Mouse (Mus musculus): Measurements from ENCODE around the gene Pom121. TPM values are rescaled to one million over a fixed set of nuclear protein-coding genes. Genes with fewer than 3 reads are reported as not detected.

Gene Pom121
- polyA plus RNA-seq, 2 experiments, result 15.3 to 38.1 TPM

GRCm38 (mm10) chr5:135351606-135352005 is 42.7 kb downstream of the Pom121 start:
- H3K4me1 ChIP-seq (ENCODE audit: control insufficient read depth, insufficient read depth, low read length), result no peaks in the 10 kb centered on the region
- no peak for ATAC-seq (ENCODE audit: low FRiP score, low read depth)
- peaks cover 10% of the 10 kb centered on the region; the same call in 1 of the 2 replicates for H3K9me3 ChIP-seq (ENCODE audit: control insufficient read depth, low read length)
- no peak overlapping the region for H3K4me2 ChIP-seq (replicated peaks; ENCODE audit: low read depth, low read length, severe bottlenecking)
- H3K27me3 ChIP-seq (ENCODE audit: control insufficient read depth, insufficient read depth, low read length), result peaks cover 12% of the 10 kb centered on the region; the same call in 1 of the 2 replicates
- WGBS, result 85% methylated on average over 13 of the region's 13 CpGs
- DNase-seq (ENCODE audit: low spot score), result no peak
- no peak overlapping the region for H3K27ac ChIP-seq (replicated peaks; ENCODE audit: low read depth, low read length)
- no peaks in the 10 kb centered on the region for H3K36me3 ChIP-seq (ENCODE audit: control insufficient read depth, insufficient read depth, low read length)
- no peak for TF ChIP-seq POLR2A (IDR thresholded peaks at IDR 0.05; ENCODE audit: borderline replicate concordance, extremely low read depth, insufficient read depth, insufficient read length)
- no peak overlapping the region for H3K9ac ChIP-seq (ENCODE audit: low read depth, low read length, severe bottlenecking)
- no peak overlapping the region for H3K4me3 ChIP-seq (replicated peaks; ENCODE audit: low read length)

DNA sequence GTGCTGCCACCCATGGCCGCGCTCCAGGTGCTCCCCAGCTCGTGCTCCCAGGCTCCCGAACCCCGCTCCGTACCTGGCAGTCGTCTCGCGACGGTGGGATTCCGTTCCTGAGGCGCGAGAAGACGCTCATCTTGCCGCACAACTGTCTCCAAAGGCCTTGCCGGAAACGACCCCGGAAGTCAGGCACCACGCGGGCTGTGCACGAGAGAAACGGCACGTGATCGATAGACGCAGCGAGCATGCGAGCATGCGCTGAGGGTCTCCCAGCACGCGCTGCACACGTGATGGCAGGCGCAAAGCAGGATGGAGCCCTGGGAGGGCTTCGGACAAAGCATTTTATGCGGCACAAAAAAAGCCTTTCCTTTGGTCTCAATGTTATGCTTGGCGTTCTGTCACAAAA is 44.5 kb downstream of the Pom121 start, which contains the start of gene Fkbp6:
Fkbp6 (minus strand) TSS at position 183 of the 400 bp plus-strand sequence.
- Histone ChIP-seq H3K4me1 (ENCODE audit: control insufficient read depth, insufficient read depth, low read length) (no peaks in the 10 kb centered on the region), H3K27me3 (ENCODE audit: control insufficient read depth, insufficient read depth, low read length) (peaks cover 12% of the 10 kb centered on the region; the same call in 1 of the 2 replicates), H3K36me3 (ENCODE audit: control insufficient read depth, insufficient read depth, low read length) (no peaks in the 10 kb centered on the region), H3K27ac (replicated peaks; ENCODE audit: low read depth, low read length) (no peak within 1 kb of the TSS), H3K9ac (ENCODE audit: low read depth, low read length, severe bottlenecking) (no peak within 1 kb of the TSS), H3K4me2 (replicated peaks; ENCODE audit: low read depth, low read length, severe bottlenecking) (no peak within 1 kb of the TSS), H3K4me3 (replicated peaks; ENCODE audit: low read length) (no peak within 1 kb of the TSS), H3K9me3 (ENCODE audit: control insufficient read depth, low read length) (peaks cover 10% of the 10 kb centered on the region; the same call in 1 of the 2 replicates)
- DNase-seq (ENCODE audit: low spot score) (no peak), ATAC-seq (ENCODE audit: low FRiP score, low read depth) (no peak)
- 89% methylated on average over 35 of the region's 35 CpGs for WGBS
- TF ChIP-seq POLR2A (IDR thresholded peaks at IDR 0.05; ENCODE audit: borderline replicate concordance, extremely low read depth, insufficient read depth, insufficient read length), result no peak

DNA sequence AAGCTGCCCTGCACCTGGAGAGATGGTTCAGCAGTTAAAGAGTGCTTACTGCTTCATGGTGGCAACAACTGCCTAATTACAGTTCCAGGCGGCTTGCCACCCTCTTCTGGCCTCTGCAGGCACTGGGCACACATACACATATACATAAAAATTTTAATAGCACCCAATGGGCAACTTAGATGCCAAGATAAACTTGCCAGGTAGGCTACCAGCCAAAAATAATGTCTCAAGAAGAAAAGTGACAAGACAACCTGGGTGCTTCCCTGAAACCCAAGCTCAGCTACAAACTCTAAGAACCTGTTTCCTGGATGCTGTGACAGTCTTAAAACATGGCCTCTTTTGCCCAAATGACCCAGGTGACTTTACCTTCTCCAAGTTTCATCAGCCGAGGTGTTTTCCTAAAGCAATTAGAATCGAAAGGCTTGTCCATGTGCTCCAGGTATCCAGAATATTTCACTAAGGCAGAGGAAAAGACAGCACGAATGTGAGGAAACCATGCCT is 46.8 kb downstream of the Pom121 start:
- Histone ChIP-seq H3K9ac (ENCODE audit: low read depth, low read length, severe bottlenecking) (no peak overlapping the region), H3K27ac (replicated peaks; ENCODE audit: low read depth, low read length) (no peak overlapping the region), H3K4me3 (replicated peaks; ENCODE audit: low read length) (no peak overlapping the region), H3K9me3 (ENCODE audit: control insufficient read depth, low read length) (peaks cover 10% of the 10 kb centered on the region; the same call in 1 of the 2 replicates), H3K36me3 (ENCODE audit: control insufficient read depth, insufficient read depth, low read length) (no peaks in the 10 kb centered on the region), H3K27me3 (ENCODE audit: control insufficient read depth, insufficient read depth, low read length) (no peaks in the 10 kb centered on the region), H3K4me2 (replicated peaks; ENCODE audit: low read depth, low read length, severe bottlenecking) (no peak overlapping the region), H3K4me1 (ENCODE audit: control insufficient read depth, insufficient read depth, low read length) (no peaks in the 10 kb centered on the region)
- DNase-seq (ENCODE audit: low spot score) (no peak), ATAC-seq (ENCODE audit: low FRiP score, low read depth) (no peak)
- WGBS, result 55% methylated on average over 4 of the region's 4 CpGs
- TF ChIP-seq POLR2A (IDR thresholded peaks at IDR 0.05; ENCODE audit: borderline replicate concordance, extremely low read depth, insufficient read depth, insufficient read length), result no peak

GRCm38 (mm10) chr5:135346430-135346829 is 47.9 kb downstream of the Pom121 start:
- H3K27me3 ChIP-seq (ENCODE audit: control insufficient read depth, insufficient read depth, low read length), result no peaks in the 10 kb centered on the region
- H3K27ac ChIP-seq (replicated peaks; ENCODE audit: low read depth, low read length), result no peak overlapping the region
- 24% methylated on average over 1 of the region's 1 CpGs for WGBS
- no peak for ATAC-seq (ENCODE audit: low FRiP score, low read depth)
- no peak overlapping the region for H3K4me3 ChIP-seq (replicated peaks; ENCODE audit: low read length)
- no peaks in the 10 kb centered on the region for H3K36me3 ChIP-seq (ENCODE audit: control insufficient read depth, insufficient read depth, low read length)
- no peaks in the 10 kb centered on the region for H3K4me1 ChIP-seq (ENCODE audit: control insufficient read depth, insufficient read depth, low read length)
- no peak overlapping the region for H3K4me2 ChIP-seq (replicated peaks; ENCODE audit: low read depth, low read length, severe bottlenecking)
- TF ChIP-seq POLR2A (IDR thresholded peaks at IDR 0.05; ENCODE audit: borderline replicate concordance, extremely low read depth, insufficient read depth, insufficient read length), result no peak
- peaks cover 10% of the 10 kb centered on the region; the same call in 1 of the 2 replicates for H3K9me3 ChIP-seq (ENCODE audit: control insufficient read depth, low read length)
- no peak for DNase-seq (ENCODE audit: low spot score)
- no peak overlapping the region for H3K9ac ChIP-seq (ENCODE audit: low read depth, low read length, severe bottlenecking)

DNA sequence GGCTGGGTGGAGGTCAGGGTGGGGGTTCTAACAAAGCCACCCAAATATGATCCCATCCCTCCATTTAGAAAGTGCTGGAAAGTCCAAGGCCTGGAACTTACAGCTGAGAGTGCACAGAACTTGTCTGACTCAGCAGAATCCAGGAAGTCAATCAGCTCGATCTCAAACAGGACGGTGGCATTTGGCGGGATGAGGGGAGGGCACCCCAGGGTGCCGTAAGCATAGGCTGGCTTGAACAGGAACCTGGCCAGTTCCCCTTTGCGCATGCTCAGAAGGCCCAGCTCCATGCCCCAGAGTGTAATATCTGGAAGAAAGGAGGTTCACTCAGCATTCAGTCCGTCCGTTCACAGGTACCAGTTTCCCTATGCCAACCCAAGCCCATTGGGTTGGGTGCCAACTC is 48.4 kb downstream of the Pom121 start:
- no peaks in the 10 kb centered on the region for H3K27me3 ChIP-seq (ENCODE audit: control insufficient read depth, insufficient read depth, low read length)
- no peak overlapping the region for H3K27ac ChIP-seq (replicated peaks; ENCODE audit: low read depth, low read length)
- no peak for DNase-seq (ENCODE audit: low spot score)
- TF ChIP-seq POLR2A (IDR thresholded peaks at IDR 0.05; ENCODE audit: borderline replicate concordance, extremely low read depth, insufficient read depth, insufficient read length), result no peak
- no peak overlapping the region for H3K4me2 ChIP-seq (replicated peaks; ENCODE audit: low read depth, low read length, severe bottlenecking)
- no peaks in the 10 kb centered on the region for H3K36me3 ChIP-seq (ENCODE audit: control insufficient read depth, insufficient read depth, low read length)
- H3K4me3 ChIP-seq (replicated peaks; ENCODE audit: low read length), result no peak overlapping the region
- no peaks in the 10 kb centered on the region for H3K4me1 ChIP-seq (ENCODE audit: control insufficient read depth, insufficient read depth, low read length)
- peaks cover 10% of the 10 kb centered on the region; the same call in 1 of the 2 replicates for H3K9me3 ChIP-seq (ENCODE audit: control insufficient read depth, low read length)
- no peak for ATAC-seq (ENCODE audit: low FRiP score, low read depth)
- WGBS, result 68% methylated on average over 7 of the region's 7 CpGs
- no peak overlapping the region for H3K9ac ChIP-seq (ENCODE audit: low read depth, low read length, severe bottlenecking)

Data from limb, embryonic 14.5 days (tissue).